Mouse (Mus musculus): ENCODE data around the gene Plpp1. TPM values are rescaled to one million over a fixed set of nuclear protein-coding genes. Genes with fewer than 3 reads are reported as not detected.

Gene Plpp1
- polyA plus RNA-seq (2012; ENCODE audit: insufficient read depth, insufficient read length, missing spikeins): 10.1 and 15.5 TPM in 2 replicates

GRCm38 (mm10) chr13:112800597-112801380 lies at the start of gene Plpp1:
TSS of gene Plpp1 (plus strand) at chr13:112800792.
- Histone ChIP-seq H3K27ac (replicated peaks; ENCODE audit: low read depth, low read length) (peak within 1 kb of the TSS; percentile 86), H3K4me3 (ENCODE audit: insufficient read depth, low read depth, low read length) (peak within 1 kb of the TSS; percentile 84), H3K4me1 (ENCODE audit: control insufficient read depth, insufficient read depth, insufficient read length, low read length) (no peaks in the 10 kb centered on the region)

GRCm38 (mm10) chr13:112751454-112752308 lies 48.9 kb upstream of the Plpp1 start:
- Histone ChIP-seq H3K4me3 (ENCODE audit: insufficient read depth, low read depth, low read length) (peak overlapping the region; percentile 19; the same call in 1 of the 2 replicates), H3K4me1 (ENCODE audit: control insufficient read depth, insufficient read depth, insufficient read length, low read length) (peaks cover 36% of the 10 kb centered on the region), H3K27ac (replicated peaks; ENCODE audit: low read depth, low read length) (peak overlapping the region; percentile 99)

GRCm38 (mm10) chr13:112752309-112752975 lies 48.1 kb upstream of the Plpp1 start:
- peak overlapping the region; percentile 99 for H3K27ac ChIP-seq (replicated peaks; ENCODE audit: low read depth, low read length)
- H3K4me1 ChIP-seq (ENCODE audit: control insufficient read depth, insufficient read depth, insufficient read length, low read length): peaks cover 36% of the 10 kb centered on the region
- H3K4me3 ChIP-seq (ENCODE audit: insufficient read depth, low read depth, low read length): no peak overlapping the region

- peaks cover 36% of the 10 kb centered on the region for H3K4me1 ChIP-seq (ENCODE audit: control insufficient read depth, insufficient read depth, insufficient read length, low read length)
- H3K27ac ChIP-seq (replicated peaks; ENCODE audit: low read depth, low read length): peak overlapping the region; percentile 98
- H3K4me3 ChIP-seq (ENCODE audit: insufficient read depth, low read depth, low read length): no peak overlapping the region
Observed at GRCm38 (mm10) chr13:112753522-112753921, 47.1 kb upstream of the Plpp1 start.

GRCm38 (mm10) chr13:112754871-112755270 lies 45.7 kb upstream of the Plpp1 start:
- H3K4me3 ChIP-seq (ENCODE audit: insufficient read depth, low read depth, low read length): no peak overlapping the region
- H3K27ac ChIP-seq (replicated peaks; ENCODE audit: low read depth, low read length): 0 out of 2 replicates have a peak overlapping the region, but pooled peaks have one; percentile 51
- H3K4me1 ChIP-seq (ENCODE audit: control insufficient read depth, insufficient read depth, insufficient read length, low read length): peaks cover 29% of the 10 kb centered on the region

GRCm38 (mm10) chr13:112755507-112756010 lies 45.0 kb upstream of the Plpp1 start:
- Histone ChIP-seq H3K4me3 (ENCODE audit: insufficient read depth, low read depth, low read length) (no peak overlapping the region), H3K27ac (replicated peaks; ENCODE audit: low read depth, low read length) (peak overlapping the region; percentile 51), H3K4me1 (ENCODE audit: control insufficient read depth, insufficient read depth, insufficient read length, low read length) (peaks cover 30% of the 10 kb centered on the region)

GRCm38 (mm10) chr13:112757395-112757794 lies 43.2 kb upstream of the Plpp1 start:
- Histone ChIP-seq H3K4me3 (ENCODE audit: insufficient read depth, low read depth, low read length) (no peak overlapping the region), H3K27ac (replicated peaks; ENCODE audit: low read depth, low read length) (peak overlapping the region; percentile 49)

GRCm38 (mm10) chr13:112758546-112759090 lies 42.0 kb upstream of the Plpp1 start:
- Histone ChIP-seq H3K4me1 (ENCODE audit: control insufficient read depth, insufficient read depth, insufficient read length, low read length) (peaks cover 29% of the 10 kb centered on the region), H3K27ac (replicated peaks; ENCODE audit: low read depth, low read length) (no peak overlapping the region), H3K4me3 (ENCODE audit: insufficient read depth, low read depth, low read length) (no peak overlapping the region)

More at GRCm38 (mm10) chr13:112757395-112757794, 43.2 kb upstream of the Plpp1 start:
- H3K4me1 ChIP-seq (ENCODE audit: control insufficient read depth, insufficient read depth, insufficient read length, low read length): peaks cover 32% of the 10 kb centered on the region

GRCm38 (mm10) chr13:112759364-112759763 lies 41.2 kb upstream of the Plpp1 start:
- no peak overlapping the region for H3K4me3 ChIP-seq (ENCODE audit: insufficient read depth, low read depth, low read length)
- no peak overlapping the region for H3K27ac ChIP-seq (replicated peaks; ENCODE audit: low read depth, low read length)
- peaks cover 30% of the 10 kb centered on the region for H3K4me1 ChIP-seq (ENCODE audit: control insufficient read depth, insufficient read depth, insufficient read length, low read length)

GRCm38 (mm10) chr13:112759777-112760537 lies 40.6 kb upstream of the Plpp1 start:
- Histone ChIP-seq H3K4me3 (ENCODE audit: insufficient read depth, low read depth, low read length) (no peak overlapping the region), H3K27ac (replicated peaks; ENCODE audit: low read depth, low read length) (peak overlapping the region; percentile 69), H3K4me1 (ENCODE audit: control insufficient read depth, insufficient read depth, insufficient read length, low read length) (peaks cover 31% of the 10 kb centered on the region)

- no peak overlapping the region for H3K4me3 ChIP-seq (ENCODE audit: insufficient read depth, low read depth, low read length)
- H3K4me1 ChIP-seq (ENCODE audit: control insufficient read depth, insufficient read depth, insufficient read length, low read length): peaks cover 29% of the 10 kb centered on the region
- peak overlapping the region; percentile 70 for H3K27ac ChIP-seq (replicated peaks; ENCODE audit: low read depth, low read length)
Observed at GRCm38 (mm10) chr13:112760538-112760881, 40.1 kb upstream of the Plpp1 start.

- Histone ChIP-seq H3K4me3 (ENCODE audit: insufficient read depth, low read depth, low read length) (no peak overlapping the region), H3K4me1 (ENCODE audit: control insufficient read depth, insufficient read depth, insufficient read length, low read length) (peaks cover 33% of the 10 kb centered on the region), H3K27ac (replicated peaks; ENCODE audit: low read depth, low read length) (peak overlapping the region; percentile 53)
Observed at GRCm38 (mm10) chr13:112761787-112762186, 38.8 kb upstream of the Plpp1 start.

- no peak overlapping the region for H3K4me3 ChIP-seq (ENCODE audit: insufficient read depth, low read depth, low read length)
- H3K4me1 ChIP-seq (ENCODE audit: control insufficient read depth, insufficient read depth, insufficient read length, low read length): peaks cover 33% of the 10 kb centered on the region
- H3K27ac ChIP-seq (replicated peaks; ENCODE audit: low read depth, low read length): peak overlapping the region; percentile 97
Observed at GRCm38 (mm10) chr13:112762548-112762947, 38.0 kb upstream of the Plpp1 start.

- Histone ChIP-seq H3K4me3 (ENCODE audit: insufficient read depth, low read depth, low read length) (no peak overlapping the region), H3K27ac (replicated peaks; ENCODE audit: low read depth, low read length) (peak overlapping the region; percentile 97), H3K4me1 (ENCODE audit: control insufficient read depth, insufficient read depth, insufficient read length, low read length) (peaks cover 33% of the 10 kb centered on the region)
Observed at GRCm38 (mm10) chr13:112763531-112764091, 37.0 kb upstream of the Plpp1 start.
